Mouse (Mus musculus): ENCODE measurements around the gene Syt5. TPM values are rescaled to one million over a fixed set of nuclear protein-coding genes. Genes with fewer than 3 reads are reported as not detected.
"Not testable (repeated sequence)": the region's sequence is repeated elsewhere in the genome, so short reads cannot be mapped to it uniquely, and the experiment has no call there.

Gene Syt5
- total and polyA plus RNA-seq, 2 experiments from 2014 or later: 170 to 301 TPM

DNA sequence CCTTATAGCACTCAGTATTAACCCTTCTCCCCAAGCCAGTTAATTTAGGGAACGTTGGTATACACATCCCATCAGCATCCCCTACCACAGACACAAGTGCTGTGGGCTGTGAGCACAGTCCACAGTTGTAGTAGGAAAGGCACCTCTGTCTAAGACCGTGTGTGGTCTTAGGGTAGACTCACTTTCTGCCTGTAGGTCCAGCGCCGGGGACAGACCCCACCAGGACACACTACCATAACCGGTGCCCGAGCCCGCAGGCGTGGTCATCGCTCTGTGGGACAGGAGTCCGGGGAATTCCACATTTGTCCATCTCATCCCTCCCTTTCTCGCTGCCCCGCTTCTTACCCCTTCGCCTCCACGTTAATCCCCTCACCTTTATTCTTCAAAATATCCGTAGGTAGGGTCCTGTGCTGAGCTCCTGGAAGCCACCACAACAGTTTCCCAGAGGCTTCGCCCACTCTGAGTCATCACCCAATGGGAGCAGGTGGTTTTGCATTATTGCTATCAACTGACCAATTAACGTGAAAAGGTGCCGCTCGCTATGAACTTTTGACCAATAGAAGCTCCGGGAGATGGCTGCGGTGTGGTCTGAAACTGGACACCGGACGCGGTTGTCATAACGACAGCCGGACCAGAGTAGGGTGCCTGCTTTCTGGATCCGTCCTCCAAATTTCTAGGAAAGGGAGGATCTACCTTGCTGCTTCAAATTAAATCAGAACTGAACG, 15.2 kb downstream of the Syt5 start, which contains the start of gene Dnaaf3:
Dnaaf3 (minus strand) TSS at position 449 of the 725 bp plus-strand sequence.
- Histone ChIP-seq H3K27ac (ENCODE audit: low read depth, low read length) (no peak within 1 kb of the TSS), H3K9ac (no peak within 1 kb of the TSS), H3K4me2 (ENCODE audit: low read depth) (peak within 1 kb of the TSS; percentile 38), H3K4me1 (ENCODE audit: insufficient read depth) (no peaks in the 10 kb centered on the region), H3K9me3 (ENCODE audit: low read length) (no peaks in the 10 kb centered on the region), H3K4me3 (ENCODE audit: low read depth, low read length) (peak within 1 kb of the TSS; percentile 18; the same call in 1 of the 2 replicates), H3K27me3 (ENCODE audit: insufficient read depth, low read length) (no peaks in the 10 kb centered on the region), H3K36me3 (ENCODE audit: insufficient read depth) (no peaks in the 10 kb centered on the region)
- ATAC-seq (peak; percentile 62), DNase-seq (peak; percentile 41)
- no peak for TF ChIP-seq CTCF (IDR thresholded peaks at IDR 0.05; ENCODE audit: low read depth)
- 7% methylated on average over 28 of the region's 28 CpGs for WGBS

DNA sequence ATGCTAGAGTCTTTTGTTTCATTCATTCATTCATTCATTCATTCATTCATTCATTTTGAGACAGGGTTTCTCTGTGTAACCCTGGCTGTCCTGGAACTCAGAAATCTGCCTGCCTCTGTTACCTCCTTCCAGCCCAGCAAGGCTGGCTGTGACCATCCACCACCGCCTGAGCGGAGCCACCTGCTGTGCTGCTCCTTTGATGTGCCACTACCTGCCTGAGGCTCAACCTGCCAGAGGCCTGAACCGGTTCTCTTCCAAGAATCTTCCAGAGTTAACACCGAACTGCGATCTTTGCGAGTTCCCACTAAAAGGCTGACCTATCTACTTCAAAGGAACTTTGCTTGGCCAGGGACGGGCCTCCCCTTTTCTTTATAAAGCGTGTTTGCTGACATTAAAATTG, 17.2 kb downstream of the Syt5 start:
- not testable (repeated sequence) for ATAC-seq; DNase-seq; H3K4me2 ChIP-seq (ENCODE audit: low read depth); H3K36me3 ChIP-seq (ENCODE audit: insufficient read depth); H3K27ac ChIP-seq (ENCODE audit: low read depth, low read length); H3K27me3 ChIP-seq (ENCODE audit: insufficient read depth, low read length); H3K4me3 ChIP-seq (ENCODE audit: low read depth, low read length); H3K9ac ChIP-seq; H3K4me1 ChIP-seq (ENCODE audit: insufficient read depth); H3K9me3 ChIP-seq (ENCODE audit: low read length)
- 57% methylated on average over 7 of the region's 8 CpGs for WGBS

DNA sequence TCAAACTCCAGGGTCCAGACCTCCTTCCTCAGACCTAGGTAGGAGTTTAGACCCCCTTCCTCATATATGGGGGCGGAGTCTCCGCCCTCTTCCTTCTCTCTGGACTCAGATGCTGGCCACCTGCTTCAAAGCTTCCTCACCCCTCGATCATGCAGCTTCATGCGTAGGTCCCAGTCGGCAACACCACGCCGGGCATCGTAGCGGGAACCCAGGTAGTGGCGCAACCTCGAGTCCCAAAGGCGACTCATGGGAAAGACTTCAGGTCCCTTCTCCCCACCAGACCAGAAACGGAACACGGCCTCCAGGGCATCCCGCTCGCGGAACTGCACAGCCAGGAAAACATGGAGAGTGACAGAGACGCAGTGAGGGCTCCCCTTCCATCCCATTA, 20.0 kb downstream of the Syt5 start:
- H3K4me3 ChIP-seq (ENCODE audit: low read depth, low read length): no peak overlapping the region
- H3K4me2 ChIP-seq (ENCODE audit: low read depth): peak overlapping the region; percentile 54
- WGBS: 55% methylated on average over 18 of the region's 18 CpGs
- no peaks in the 10 kb centered on the region for H3K27me3 ChIP-seq (ENCODE audit: insufficient read depth, low read length)
- no peaks in the 10 kb centered on the region for H3K36me3 ChIP-seq (ENCODE audit: insufficient read depth)
- no peak overlapping the region for H3K27ac ChIP-seq (ENCODE audit: low read depth, low read length)
- no peak for DNase-seq
- no peak for ATAC-seq
- H3K4me1 ChIP-seq (ENCODE audit: insufficient read depth): 0 out of 2 replicates have a peak, but pooled peaks cover 3% of the 10 kb centered on the region
- no peak for TF ChIP-seq CTCF (IDR thresholded peaks at IDR 0.05; ENCODE audit: low read depth)
- H3K9me3 ChIP-seq (ENCODE audit: low read length): no peaks in the 10 kb centered on the region
- no peak overlapping the region for H3K9ac ChIP-seq

DNA sequence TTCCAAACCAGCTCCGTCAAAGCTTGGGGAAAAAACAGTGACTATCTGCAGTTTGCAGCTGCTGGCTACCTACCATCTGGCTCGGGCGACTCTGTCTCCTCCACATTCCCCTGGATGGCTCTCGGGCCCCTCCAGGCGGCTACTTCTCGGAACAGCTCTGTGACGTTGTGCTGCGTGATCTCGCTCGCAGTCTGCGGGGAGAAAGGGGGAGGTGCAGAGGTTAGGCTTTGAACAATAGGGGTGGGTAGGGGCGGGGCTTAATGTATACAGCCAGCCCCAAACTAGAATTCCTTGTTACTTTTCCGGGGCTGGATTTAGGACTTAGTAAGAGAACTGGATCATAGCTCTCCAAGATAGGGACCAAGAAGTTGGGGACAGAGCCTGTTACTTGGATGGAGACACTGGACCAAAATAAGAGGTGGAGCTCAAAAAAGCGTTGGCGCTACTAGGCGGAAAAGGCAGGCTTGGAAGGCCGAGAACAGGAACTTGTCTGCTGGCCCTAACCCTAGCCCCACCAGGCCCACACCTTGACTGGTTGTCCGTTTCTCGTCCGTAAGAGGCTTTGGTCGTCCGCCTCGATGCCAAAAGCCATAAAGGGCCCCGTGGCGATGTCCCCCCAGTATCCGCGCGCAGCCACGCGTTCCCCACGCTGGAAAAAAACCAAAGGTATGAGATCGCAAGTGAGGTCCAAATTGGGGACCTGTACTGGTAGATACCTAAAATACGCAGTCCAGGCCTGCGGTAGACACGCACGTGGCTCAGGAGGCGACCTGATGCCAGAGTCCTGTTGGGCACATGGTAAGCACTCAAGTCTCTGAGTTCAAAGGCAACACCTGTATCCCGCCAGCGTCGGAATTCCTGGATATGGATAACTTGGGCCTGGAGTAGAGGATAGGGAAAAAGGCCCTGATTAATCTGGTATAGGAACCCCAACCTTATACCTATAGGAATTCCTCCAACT, 20.7 kb downstream of the Syt5 start:
- Histone ChIP-seq H3K9me3 (ENCODE audit: low read length) (no peaks in the 10 kb centered on the region), H3K4me3 (ENCODE audit: low read depth, low read length) (peak overlapping the region; percentile 29), H3K27me3 (ENCODE audit: insufficient read depth, low read length) (no peaks in the 10 kb centered on the region), H3K9ac (peak overlapping the region; percentile 36), H3K27ac (ENCODE audit: low read depth, low read length) (peak overlapping the region; percentile 54; the same call in 1 of the 2 replicates), H3K4me1 (ENCODE audit: insufficient read depth) (0 out of 2 replicates have a peak, but pooled peaks cover 3% of the 10 kb centered on the region), H3K36me3 (ENCODE audit: insufficient read depth) (no peaks in the 10 kb centered on the region), H3K4me2 (ENCODE audit: low read depth) (peak overlapping the region; percentile 54)
- peak; percentile 83 for TF ChIP-seq CTCF (IDR thresholded peaks at IDR 0.05; ENCODE audit: low read depth)
- peak; percentile 93 for DNase-seq
- WGBS: 20% methylated on average over 40 of the region's 40 CpGs
- ATAC-seq: peak; percentile 97

DNA sequence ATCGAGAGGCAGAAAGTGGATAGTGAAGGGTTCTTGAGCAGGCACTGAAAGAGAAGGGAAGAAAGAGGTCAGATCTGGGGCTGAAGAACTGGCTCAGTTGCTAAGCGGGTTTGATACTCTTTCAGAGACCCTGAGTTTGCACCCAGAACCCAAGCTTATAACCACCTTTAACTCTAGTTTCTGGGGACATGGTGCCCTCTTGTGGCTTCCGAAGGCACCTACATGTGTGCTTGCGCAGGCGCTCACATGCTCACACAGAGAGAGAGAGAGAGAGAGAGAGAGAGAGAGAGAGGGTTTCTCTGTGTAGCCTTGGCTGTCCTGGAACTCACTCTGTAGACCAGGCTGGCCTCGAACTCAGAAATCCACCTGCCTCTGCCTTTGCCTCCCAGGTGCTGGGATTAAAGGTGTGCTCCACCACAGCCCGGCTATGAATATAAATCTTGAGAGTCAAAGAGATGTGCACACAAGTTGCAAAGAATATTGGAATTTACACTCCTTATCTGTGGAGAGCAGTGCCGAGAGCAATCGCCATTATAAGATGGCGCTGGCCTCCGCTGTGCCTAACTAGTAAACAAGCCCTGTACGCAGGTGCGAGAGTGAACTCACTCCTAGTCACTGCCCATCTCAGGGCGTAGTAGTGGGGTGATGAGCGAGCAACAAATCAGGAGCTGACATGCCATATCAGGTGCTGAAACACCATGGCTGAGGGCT, 23.0 kb downstream of the Syt5 start, which contains the start of gene Tnni3:
Tnni3 (minus strand) TSS at position 18 of the 711 bp plus-strand sequence.
- H3K4me3 ChIP-seq (ENCODE audit: low read depth, low read length); H3K27ac ChIP-seq (ENCODE audit: low read depth, low read length); H3K4me1 ChIP-seq (ENCODE audit: insufficient read depth); H3K9me3 ChIP-seq (ENCODE audit: low read length); H3K27me3 ChIP-seq (ENCODE audit: insufficient read depth, low read length); H3K36me3 ChIP-seq (ENCODE audit: insufficient read depth); H3K4me2 ChIP-seq (ENCODE audit: low read depth); H3K9ac ChIP-seq: not testable (repeated sequence)
- TF ChIP-seq CTCF (IDR thresholded peaks at IDR 0.05; ENCODE audit: low read depth): peak; percentile 78
- 63% methylated on average over 15 of the region's 15 CpGs for WGBS
- peak; percentile 28; the same call in 1 of the 2 replicates for ATAC-seq
- peak; percentile 84 for DNase-seq
